Comparison of ENCODE assay signal across 10 mouse cellular contexts in the genomic region with DNA sequence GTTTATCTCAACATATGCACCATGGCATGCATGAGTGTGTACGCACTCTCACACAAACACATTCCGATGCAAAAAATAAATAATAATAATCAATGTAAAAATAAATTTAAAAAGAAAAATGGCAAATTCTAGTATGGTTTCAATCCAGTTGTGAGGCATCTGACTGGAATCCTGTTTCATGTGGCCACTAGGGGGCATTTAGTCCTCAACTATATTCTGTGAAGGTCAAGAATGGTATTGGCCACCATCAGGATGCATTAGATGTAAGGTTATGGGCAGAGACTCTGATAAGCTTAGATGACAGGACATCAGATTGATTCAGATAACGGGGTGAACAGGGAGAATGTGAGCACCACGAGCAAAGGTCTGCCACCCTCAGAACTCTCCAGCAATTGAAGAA. TPM values are rescaled to one million over a fixed set of nuclear protein-coding genes. Genes with fewer than 3 reads are reported as not detected.
A peak's percentile ranks its signal among the peaks of the same experiment; 100 is the strongest.
DNase-seq lines count a peak whose midpoint lies in the region; ATAC-seq and TF ChIP-seq lines count a peak whose summit lies in the region.
"Had no signal": no experiment of that assay in that cellular context is flagged by ENCODE, and none has a peak within 500 bp of the region (broad histone marks: within the 10 kb centered on the region; RNA-seq: fewer than 3 reads in every experiment).

No protein-coding gene starts in this region.

- H3K27ac ChIP-seq in intestine, postnatal 0 days (ENCODE audit: low read depth, low read length): no peak overlapping the region
- no peak overlapping the region for H3K27ac ChIP-seq in intestine, embryonic 15.5 days
- H3K27ac ChIP-seq in cerebellum, adult 2 months (ENCODE audit: insufficient read depth, low read length): no peak overlapping the region
- H3K27ac ChIP-seq in liver, embryonic 11.5 days (ENCODE audit: low read depth, low read length): no peak overlapping the region
- H3K27ac ChIP-seq: limb, embryonic 13.5 days; stomach, embryonic 15.5 days had no signal

- no peaks in the 10 kb centered on the region for H3K9me3 ChIP-seq in intestine, postnatal 0 days (ENCODE audit: control insufficient read depth)
- no peaks in the 10 kb centered on the region for H3K9me3 ChIP-seq in intestine, embryonic 15.5 days
- no peaks in the 10 kb centered on the region for H3K9me3 ChIP-seq in liver, embryonic 11.5 days (ENCODE audit: control insufficient read depth, low read length)
- H3K9me3 ChIP-seq: limb, embryonic 13.5 days; stomach, embryonic 15.5 days had no signal

- no peak overlapping the region for H3K4me3 ChIP-seq in intestine, postnatal 0 days (ENCODE audit: low read depth, low read length)
- no peak overlapping the region for H3K4me3 ChIP-seq in intestine, embryonic 15.5 days (replicated peaks)
- H3K4me3 ChIP-seq in cerebellum, adult 2 months (replicated peaks; ENCODE audit: insufficient read depth, low read depth, low read length): no peak overlapping the region
- no peak overlapping the region for H3K4me3 ChIP-seq in liver, embryonic 11.5 days (ENCODE audit: low read depth, low read length)
- H3K4me3 ChIP-seq: limb, embryonic 13.5 days; stomach, embryonic 15.5 days had no signal

- ATAC-seq in intestine, postnatal 0 days: no peak
- no peak for ATAC-seq in intestine, embryonic 15.5 days
- peak; percentile 71 to 74 for ATAC-seq in hematopoietic stem cell, adult 5-6 weeks (replicated peaks in 1 of 2; ENCODE audit: insufficient read depth in 1 of 2, low FRiP score in 2 of 2, low TSS enrichment in 1 of 2, low read depth in 1 of 2, poor library complexity in 2 of 2, severe bottlenecking in 2 of 2)
- 0 out of 2 replicates have a peak, but pooled peaks have one; percentile 43 for ATAC-seq in liver, embryonic 11.5 days (replicated peaks; ENCODE audit: low FRiP score)
- no peak for ATAC-seq in erythroid progenitor cell, adult 5-6 weeks (replicated peaks; ENCODE audit: low FRiP score, poor library complexity, severe bottlenecking)

- no peak overlapping the region for H3K4me2 ChIP-seq in intestine, postnatal 0 days (replicated peaks; ENCODE audit: low read depth)
- H3K4me2 ChIP-seq in intestine, embryonic 15.5 days (replicated peaks): no peak overlapping the region
- no peak overlapping the region for H3K4me2 ChIP-seq in liver, embryonic 11.5 days
- H3K4me2 ChIP-seq: limb, embryonic 13.5 days; stomach, embryonic 15.5 days had no signal

- TF ChIP-seq CTCF in intestine, postnatal 0 days (IDR thresholded peaks at IDR 0.05; ENCODE audit: low read depth): peak; percentile 74
- peak; percentile 40; the same call in 1 of the 2 replicates for TF ChIP-seq CTCF in cerebellum, adult 2 months (IDR thresholded peaks at IDR 0.05; ENCODE audit: borderline replicate concordance, insufficient read depth, low read depth, low read length)

- H3K4me1 ChIP-seq in intestine, postnatal 0 days (replicated peaks; ENCODE audit: control insufficient read depth, insufficient read depth, low read length): no peaks in the 10 kb centered on the region
- no peaks in the 10 kb centered on the region for H3K4me1 ChIP-seq in intestine, embryonic 15.5 days (replicated peaks)
- H3K4me1 ChIP-seq in cerebellum, adult 2 months (ENCODE audit: control insufficient read depth, insufficient read depth, low read length): no peaks in the 10 kb centered on the region
- no peaks in the 10 kb centered on the region for H3K4me1 ChIP-seq in liver, embryonic 11.5 days (replicated peaks; ENCODE audit: control insufficient read depth, insufficient read depth, low read length)
- H3K4me1 ChIP-seq: limb, embryonic 13.5 days; stomach, embryonic 15.5 days had no signal

- peak; percentile 15 for DNase-seq in MN1 (ENCODE audit: low spot score)
- DNase-seq in cerebellum, adult 2 months: peak; percentile 14 to 25
- no peak for DNase-seq in liver, embryonic 11.5 days (ENCODE audit: low spot score)
- peak; percentile 22 for DNase-seq in splenic B cell, adult 2 months (ENCODE audit: low read depth, low spot score)

- 43% methylated on average over 4 of the region's 4 CpGs for WGBS in intestine, postnatal 0 days
- WGBS in intestine, embryonic 15.5 days: 44% methylated on average over 4 of the region's 4 CpGs
- 52% methylated on average over 4 of the region's 4 CpGs for WGBS in cerebellum, adult 2 months
- 35% methylated on average over 4 of the region's 4 CpGs for WGBS in liver, embryonic 11.5 days

- no peaks in the 10 kb centered on the region for H3K27me3 ChIP-seq in intestine, postnatal 0 days (replicated peaks; ENCODE audit: control insufficient read depth, insufficient read depth, low read length)
- H3K27me3 ChIP-seq in intestine, embryonic 15.5 days (replicated peaks): no peaks in the 10 kb centered on the region
- no peaks in the 10 kb centered on the region for H3K27me3 ChIP-seq in cerebellum, adult 2 months (ENCODE audit: control insufficient read depth, insufficient read depth, low read length)
- H3K27me3 ChIP-seq in liver, embryonic 11.5 days (replicated peaks; ENCODE audit: control insufficient read depth, insufficient read depth, low read length): no peaks in the 10 kb centered on the region
- no peaks in the 10 kb centered on the region for H3K27me3 ChIP-seq in splenic B cell, adult 2 months (ENCODE audit: control insufficient read depth, insufficient read depth, low read length, poor library complexity, severe bottlenecking)
- H3K27me3 ChIP-seq: limb, embryonic 13.5 days; stomach, embryonic 15.5 days had no signal

- no peaks in the 10 kb centered on the region for H3K36me3 ChIP-seq in intestine, postnatal 0 days (ENCODE audit: control insufficient read depth, insufficient read depth)
- no peaks in the 10 kb centered on the region for H3K36me3 ChIP-seq in intestine, embryonic 15.5 days
- no peaks in the 10 kb centered on the region for H3K36me3 ChIP-seq in liver, embryonic 11.5 days (ENCODE audit: control insufficient read depth, insufficient read depth, low read length)
- no peaks in the 10 kb centered on the region for H3K36me3 ChIP-seq in splenic B cell, adult 2 months (ENCODE audit: control insufficient read depth, insufficient read depth, low read length, poor library complexity, severe bottlenecking)
- H3K36me3 ChIP-seq: limb, embryonic 13.5 days; stomach, embryonic 15.5 days had no signal

- H3K9ac ChIP-seq in intestine, postnatal 0 days (ENCODE audit: low read depth, low read length): no peak overlapping the region
- no peak overlapping the region for H3K9ac ChIP-seq in intestine, embryonic 15.5 days
- H3K9ac ChIP-seq in liver, embryonic 11.5 days (ENCODE audit: low read depth, low read length): no peak overlapping the region
- H3K9ac ChIP-seq: limb, embryonic 13.5 days; stomach, embryonic 15.5 days had no signal

- TF ChIP-seq POLR2A in cerebellum, adult 2 months (IDR thresholded peaks at IDR 0.05; ENCODE audit: borderline replicate concordance, insufficient read depth, low read length): no peak

RNA-seq across cellular contexts. Expression of a gene that starts 21.6 kb away (rescaled TPM):
- not detected in 2 replicates for polyA plus RNA-seq in intestine, postnatal 0 days (2015; fragmentation: Nextera tagmentation; extraction: Ambion mirVana)
- polyA plus RNA-seq in intestine, embryonic 15.5 days (2015; fragmentation: Nextera tagmentation; extraction: Ambion mirVana): not detected in 2 replicates
- polyA plus RNA-seq in cerebellum, adult 2 months (2012; rRNA removed): 0.24 and 0.28 TPM in 2 replicates
- not detected in 2 replicates for total RNA-seq in hematopoietic stem cell, adult 5-6 weeks (2017)
- polyA plus RNA-seq in liver, embryonic 11.5 days (2014; fragmentation: Nextera tagmentation; extraction: Ambion mirVana): not detected in 2 replicates
- total RNA-seq in erythroid progenitor cell, adult 5-6 weeks (2015; ENCODE audit: low replicate concordance): not detected in 2 replicates
- total RNA-seq in erythroid progenitor cell, adult 5-6 weeks (2017; ENCODE audit: low replicate concordance): not detected in 2 replicates
- polyA plus RNA-seq: limb, embryonic 13.5 days; stomach, embryonic 15.5 days had no signal

Comparison
In these comparisons a context has a peak if more than half of its experiments do, and no peak if none do; other contexts are left out.
1. ATAC-seq: peak in hematopoietic stem cell, adult 5-6 weeks (2 of 2) and liver, embryonic 11.5 days (single experiment); none in intestine, postnatal 0 days (single experiment), intestine, embryonic 15.5 days (single experiment) and erythroid progenitor cell, adult 5-6 weeks (single experiment).